In the genomic region with DNA sequence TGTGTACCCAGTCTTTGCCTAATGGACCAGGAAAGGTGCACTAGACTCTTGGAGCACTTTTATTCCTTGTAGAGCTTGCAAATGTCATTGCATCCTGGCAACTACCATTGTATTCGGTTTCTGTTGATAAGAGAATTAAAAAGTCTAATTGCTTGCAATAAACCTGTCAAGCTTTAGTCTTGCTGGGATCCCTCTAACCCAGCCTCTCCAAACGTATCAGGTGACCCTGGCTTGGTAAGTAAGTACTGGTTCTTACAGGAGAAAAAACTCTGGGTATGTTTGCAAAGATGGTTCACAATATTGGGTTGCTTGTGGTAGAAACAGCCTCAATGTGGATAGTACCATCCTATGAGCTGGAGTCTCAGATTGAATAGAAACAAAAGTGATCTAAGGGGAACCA, we compare ENCODE assay signal across 24 mouse cellular contexts.
"Had no signal": no experiment of that assay in that cellular context is flagged by ENCODE, and none has a peak within 500 bp of the region (broad histone marks: within the 10 kb centered on the region; RNA-seq: fewer than 3 reads in every experiment).

No protein-coding gene starts in this region.

- H3K9me3 ChIP-seq: heart, embryonic 13.5 days; heart, embryonic 15.5 days; hindbrain, embryonic 13.5 days; hindbrain, embryonic 15.5 days; intestine, embryonic 15.5 days; limb, embryonic 13.5 days; limb, embryonic 15.5 days; liver, embryonic 12.5 days had no signal

- H3K27ac ChIP-seq: heart, adult 2 months; heart, embryonic 13.5 days; heart, embryonic 15.5 days; hindbrain, embryonic 13.5 days; hindbrain, embryonic 15.5 days; hindbrain, postnatal 0 days; intestine, embryonic 15.5 days; limb, embryonic 13.5 days; limb, embryonic 15.5 days; liver, embryonic 12.5 days; liver, embryonic 14.5 days had no signal

- H3K4me1 ChIP-seq: heart, embryonic 13.5 days; heart, embryonic 15.5 days; hindbrain, embryonic 13.5 days; hindbrain, embryonic 15.5 days; intestine, embryonic 15.5 days; limb, embryonic 13.5 days; limb, embryonic 15.5 days; liver, embryonic 12.5 days had no signal

- H3K4me3 ChIP-seq: heart, adult 2 months; heart, embryonic 13.5 days; heart, embryonic 15.5 days; hindbrain, embryonic 13.5 days; hindbrain, embryonic 15.5 days; intestine, embryonic 15.5 days; limb, embryonic 13.5 days; limb, embryonic 15.5 days; liver, embryonic 12.5 days had no signal

- H3K27me3 ChIP-seq: heart, embryonic 13.5 days; heart, embryonic 15.5 days; hindbrain, embryonic 13.5 days; hindbrain, embryonic 15.5 days; intestine, embryonic 15.5 days; limb, embryonic 13.5 days; limb, embryonic 15.5 days; liver, embryonic 12.5 days had no signal

- ATAC-seq: forebrain, postnatal 0 days; hindbrain, postnatal 0 days; intestine, embryonic 15.5 days; liver, embryonic 12.5 days had no signal

- H3K4me2 ChIP-seq: heart, embryonic 11.5 days; heart, embryonic 13.5 days; heart, embryonic 15.5 days; hindbrain, embryonic 13.5 days; hindbrain, embryonic 15.5 days; intestine, embryonic 15.5 days; limb, embryonic 13.5 days; limb, embryonic 15.5 days; liver, embryonic 12.5 days had no signal

- H3K36me3 ChIP-seq: heart, embryonic 13.5 days; heart, embryonic 15.5 days; hindbrain, embryonic 13.5 days; hindbrain, embryonic 15.5 days; intestine, embryonic 15.5 days; limb, embryonic 13.5 days; limb, embryonic 15.5 days; liver, embryonic 12.5 days had no signal

- H3K9ac ChIP-seq: forebrain, postnatal 0 days; heart, embryonic 13.5 days; heart, embryonic 15.5 days; hindbrain, embryonic 13.5 days; hindbrain, embryonic 15.5 days; intestine, embryonic 15.5 days; limb, embryonic 13.5 days; limb, embryonic 15.5 days; liver, embryonic 12.5 days; liver, embryonic 14.5 days had no signal

- DNase-seq: forebrain, postnatal 0 days; gastrocnemius, postnatal 14 days; gastrocnemius, postnatal 36 days; heart, adult 11 months; heart, adult 2 months; heart, postnatal 14 days; heart, postnatal 36 days; kidney, adult 11 months; kidney, postnatal 10 days; kidney, postnatal 36 days; layer of hippocampus, adult 9-11 months; layer of hippocampus, postnatal 36 days; left cerebral cortex, postnatal 4 days had no signal
